In genomic region chr17:24803952-24804951, GRCm38 (mm10) we compare ENCODE assay signal across 1 mouse cellular context.
TF ChIP-seq lines count a peak whose summit lies in the region.

Gene Meiob, plus strand, starts transcription at chr17:24804289.

TF ChIP-seq in CH12.LX, 34 proteins besides CTCF, POLR2A, EP300 and RAD21 (continued from another document):
- 0 out of 2 replicates have a peak, but pooled peaks have one; percentile 28 for TF ChIP-seq MAZ (IDR thresholded peaks at IDR 0.05; ENCODE audit: low read depth, low read length)
